ENCODE assay signal across 9 mouse cellular contexts in genomic region chr17:66450526-66451070, GRCm38 (mm10). TPM values are rescaled to one million over a fixed set of nuclear protein-coding genes. Genes with fewer than 3 reads are reported as not detected.
DNase-seq lines count a peak whose midpoint lies in the region; ATAC-seq and TF ChIP-seq lines count a peak whose summit lies in the region.
"Had no signal": no experiment of that assay in that cellular context is flagged by ENCODE, and none has a peak within 500 bp of the region (broad histone marks: within the 10 kb centered on the region; RNA-seq: fewer than 3 reads in every experiment).

No protein-coding gene starts in this region.

- H3K9me3 ChIP-seq in forebrain, embryonic 12.5 days = no peaks in the 10 kb centered on the region
- H3K9me3 ChIP-seq in liver, postnatal 0 days (ENCODE audit: low read length) = no peaks in the 10 kb centered on the region

- no peak for TF ChIP-seq CTCF in heart, adult 2 months (IDR thresholded peaks at IDR 0.05)
- TF ChIP-seq CTCF in liver, postnatal 0 days (IDR thresholded peaks at IDR 0.05; ENCODE audit: low read depth) = no peak

- no peak for TF ChIP-seq EP300 in heart, adult 2 months (IDR thresholded peaks at IDR 0.05; ENCODE audit: insufficient read depth, low read depth, low read length)
- TF ChIP-seq EP300 in liver, postnatal 0 days (IDR thresholded peaks at IDR 0.05; ENCODE audit: low read depth) = no peak

- no peaks in the 10 kb centered on the region for H3K36me3 ChIP-seq in heart, adult 2 months (ENCODE audit: control insufficient read depth, insufficient read depth, low read length)
- H3K36me3 ChIP-seq in forebrain, embryonic 12.5 days (replicated peaks) = no peaks in the 10 kb centered on the region
- H3K36me3 ChIP-seq in liver, postnatal 0 days (replicated peaks; ENCODE audit: insufficient read depth, low read length) = no peaks in the 10 kb centered on the region

- 7% methylated on average over 18 of the region's 18 CpGs for WGBS in heart, adult 2 months
- 3% methylated on average over 18 of the region's 18 CpGs for WGBS in forebrain, embryonic 12.5 days
- 5% methylated on average over 18 of the region's 18 CpGs for WGBS in liver, postnatal 0 days (ENCODE audit: insufficient replicate concordance)

- no peak overlapping the region for H3K27ac ChIP-seq in heart, adult 2 months
- no peak overlapping the region for H3K27ac ChIP-seq in forebrain, embryonic 12.5 days
- H3K27ac ChIP-seq in liver, postnatal 0 days (ENCODE audit: low read depth) = no peak overlapping the region

- ATAC-seq in forebrain, embryonic 12.5 days (ENCODE audit: low FRiP score) = no peak
- no peak for ATAC-seq in liver, postnatal 0 days

- H3K27me3 ChIP-seq in heart, adult 2 months (ENCODE audit: control insufficient read depth, insufficient read depth, low read length) = no peaks in the 10 kb centered on the region
- peaks cover 18% of the 10 kb centered on the region for H3K27me3 ChIP-seq in forebrain, embryonic 12.5 days
- peaks cover 62% of the 10 kb centered on the region for H3K27me3 ChIP-seq in liver, postnatal 0 days (ENCODE audit: insufficient read depth, low read length)

- peak overlapping the region; percentile 66 for H3K4me3 ChIP-seq in heart, adult 2 months
- peak overlapping the region; percentile 94 for H3K4me3 ChIP-seq in forebrain, embryonic 12.5 days (replicated peaks)
- 0 out of 2 replicates have a peak overlapping the region, but pooled peaks have one; percentile 58 for H3K4me3 ChIP-seq in liver, postnatal 0 days (ENCODE audit: low read depth, low read length)

- H3K79me2 ChIP-seq in heart, adult 2 months (replicated peaks; ENCODE audit: control insufficient read depth, insufficient read depth, low read length) = no peaks in the 10 kb centered on the region

- intact Hi-C loops in heart, adult 2 months (cut with DNase I) = no loop called here

- DNase-seq in heart, adult 2 months = peak in 1 of 2 experiments; percentile 24
- DNase-seq in heart, adult 9 months (ENCODE audit: low spot score in 2 of 2) = no peak
- peak; percentile 10 for DNase-seq in 3T3-L1 (ENCODE audit: low read depth, low spot score)
- no peak for DNase-seq in liver, postnatal 0 days
- no peak for DNase-seq in spleen, postnatal 36 days (ENCODE audit: low spot score in 2 of 2)
- DNase-seq in thymus, postnatal 25 days = no peak
- no peak for DNase-seq in T-cell, adult 2 months (ENCODE audit: low spot score)

- peaks cover 1% of the 10 kb centered on the region for H3K4me1 ChIP-seq in heart, adult 2 months (ENCODE audit: control insufficient read depth, insufficient read depth, low read length)
- peaks cover 48% of the 10 kb centered on the region for H3K4me1 ChIP-seq in forebrain, embryonic 12.5 days
- peaks cover 9% of the 10 kb centered on the region; the same call in 1 of the 2 replicates for H3K4me1 ChIP-seq in liver, postnatal 0 days (ENCODE audit: insufficient read depth)

- peak overlapping the region; percentile 84; the same call in 1 of the 2 replicates for H3K9ac ChIP-seq in heart, adult 2 months (ENCODE audit: low read depth, low read length)
- 0 out of 2 replicates have a peak overlapping the region, but pooled peaks have one; percentile 94 for H3K9ac ChIP-seq in forebrain, embryonic 12.5 days
- no peak overlapping the region for H3K9ac ChIP-seq in liver, postnatal 0 days (replicated peaks)

- TF ChIP-seq POLR2A in heart, adult 2 months (IDR thresholded peaks at IDR 0.05; ENCODE audit: insufficient read depth, low read depth, low read length) = no peak

- H3K4me2 ChIP-seq in forebrain, embryonic 12.5 days = peak overlapping the region; percentile 83
- H3K4me2 ChIP-seq in liver, postnatal 0 days (ENCODE audit: low read depth, low read length) = peak overlapping the region; percentile 86

RNA-seq across cellular contexts. Expression of gene Mtcl1, which starts 1.0 kb away (rescaled TPM):
- 1 to 10 TPM; 5.9 to 6.8 TPM for total RNA-seq in heart, adult 2 months (2021)
- polyA plus RNA-seq in heart, adult 2 months (2012; rRNA removed) = 1.5 TPM in 2 replicates
- polyA plus RNA-seq in forebrain, embryonic 12.5 days (2016; fragmentation: Nextera tagmentation; extraction: Ambion mirVana) = 43.0 and 49.3 TPM in 2 replicates
- 0.13 and 0.14 TPM in 2 replicates for polyA plus RNA-seq in liver, postnatal 0 days (2015; fragmentation: Nextera tagmentation; extraction: Ambion mirVana)
- total RNA-seq: MEL had no signal

Comparison
In these comparisons a context has a peak if more than half of its experiments do, and no peak if none do; other contexts are left out.
1. RNA of gene Mtcl1, which starts 1.0 kb away (polyA plus RNA-seq): 43.0 to 49.3 TPM in forebrain, embryonic 12.5 days; 1.5 TPM in heart, adult 2 months and 0.13 to 0.14 TPM in liver, postnatal 0 days; every median in the first group is over 10 times any median in the second.
2. Peak in every context shown above with its lines, with median percentiles within 50 percentile points of each other: H3K4me3 ChIP-seq.